Mouse (Mus musculus): ENCODE results near the gene Tfdp2. TPM values are rescaled to one million over a fixed set of nuclear protein-coding genes. Genes with fewer than 3 reads are reported as not detected.

Gene Tfdp2
- polyA plus RNA-seq, 1 experiment from 2014 or later = 16.0 TPM

DNA sequence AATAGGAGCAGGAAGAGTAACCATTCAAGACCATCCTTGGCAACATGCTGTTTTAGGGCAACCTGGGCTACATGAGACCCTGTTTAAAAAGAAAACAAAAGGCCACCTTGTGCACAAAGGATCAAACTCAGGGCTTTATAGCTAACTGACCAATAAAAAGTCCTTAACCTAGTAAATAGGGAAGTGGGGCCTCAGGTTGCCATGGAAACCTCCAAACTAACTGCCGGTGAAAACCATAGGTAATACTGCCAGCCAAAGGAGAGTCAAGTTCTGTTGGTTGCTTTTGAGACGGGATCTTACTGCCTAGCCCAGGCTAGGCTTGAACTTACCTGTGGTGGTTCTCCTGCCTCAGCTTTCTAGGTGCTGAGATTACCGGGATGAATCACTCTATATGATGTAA lies 25.5 kb upstream of the Tfdp2 start:
- H3K36me3 ChIP-seq (ENCODE audit: control insufficient read depth, insufficient read depth, low read length) = no peaks in the 10 kb centered on the region; the same call in 1 of the 2 replicates
- WGBS = 64% methylated on average over 3 of the region's 3 CpGs
- H3K27me3 ChIP-seq (ENCODE audit: control insufficient read depth, insufficient read depth, low read depth, low read length) = no peaks in the 10 kb centered on the region
- H3K4me3 ChIP-seq (ENCODE audit: low read depth, low read length) = no peak overlapping the region
- H3K4me2 ChIP-seq (ENCODE audit: low read length) = no peak overlapping the region
- no peak overlapping the region for H3K9ac ChIP-seq (ENCODE audit: low read depth, low read length)
- ATAC-seq = no peak
- H3K9me3 ChIP-seq (replicated peaks; ENCODE audit: control insufficient read depth, low read length, poor library complexity, severe bottlenecking) = no peaks in the 10 kb centered on the region
- H3K4me1 ChIP-seq (ENCODE audit: control insufficient read depth, insufficient read depth, low read length) = no peaks in the 10 kb centered on the region
- no peak overlapping the region for H3K27ac ChIP-seq (ENCODE audit: low read length)

DNA sequence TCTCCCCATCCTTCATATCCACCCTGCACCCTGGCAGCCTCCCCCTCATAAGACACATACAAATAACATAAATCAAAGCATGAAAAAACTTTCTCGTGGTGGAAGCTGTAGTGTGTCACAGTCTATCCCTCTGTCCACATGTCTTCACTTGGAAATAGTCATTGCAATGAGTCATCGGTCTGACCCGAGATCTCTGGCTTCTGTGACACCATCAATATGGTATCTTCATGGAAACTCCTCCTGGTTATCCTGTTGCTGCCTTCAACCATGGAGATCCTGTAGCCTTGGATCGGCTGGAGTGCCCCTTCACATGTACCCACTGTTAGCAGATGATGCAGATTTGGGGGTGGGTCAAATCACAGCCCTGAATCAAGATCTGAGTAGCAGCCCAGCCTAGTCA lies 11.2 kb upstream of the Tfdp2 start:
- Histone ChIP-seq H3K9me3 (replicated peaks; ENCODE audit: control insufficient read depth, low read length, poor library complexity, severe bottlenecking) (no peaks in the 10 kb centered on the region), H3K4me3 (ENCODE audit: low read depth, low read length) (no peak overlapping the region), H3K36me3 (ENCODE audit: control insufficient read depth, insufficient read depth, low read length) (no peaks in the 10 kb centered on the region), H3K4me1 (ENCODE audit: control insufficient read depth, insufficient read depth, low read length) (no peaks in the 10 kb centered on the region), H3K27ac (ENCODE audit: low read length) (no peak overlapping the region), H3K4me2 (ENCODE audit: low read length) (no peak overlapping the region), H3K27me3 (ENCODE audit: control insufficient read depth, insufficient read depth, low read depth, low read length) (no peaks in the 10 kb centered on the region), H3K9ac (ENCODE audit: low read depth, low read length) (no peak overlapping the region)
- 94% methylated on average over 4 of the region's 4 CpGs for WGBS
- no peak for ATAC-seq

DNA sequence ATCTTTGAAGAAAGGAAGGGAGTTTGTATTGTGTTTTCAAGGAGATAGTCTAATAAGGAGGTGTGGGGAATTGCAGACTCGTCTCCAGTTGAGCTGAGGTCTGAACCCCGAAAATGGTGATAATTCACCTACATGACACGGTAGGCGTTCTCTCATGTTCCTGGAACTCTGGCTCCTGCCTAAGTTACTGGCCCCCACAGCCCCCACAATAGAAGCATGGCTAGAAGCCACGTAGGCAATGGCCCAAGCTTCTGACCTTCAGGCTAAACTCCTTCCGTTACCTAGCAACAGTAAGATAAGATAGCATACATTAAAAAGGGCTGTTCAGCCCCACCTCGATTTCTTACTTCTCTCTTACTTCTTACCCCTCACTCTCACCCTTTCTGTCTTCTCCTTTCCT lies 9.4 kb upstream of the Tfdp2 start:
- Histone ChIP-seq H3K9ac (ENCODE audit: low read depth, low read length) (no peak overlapping the region), H3K4me1 (ENCODE audit: control insufficient read depth, insufficient read depth, low read length) (no peaks in the 10 kb centered on the region), H3K9me3 (replicated peaks; ENCODE audit: control insufficient read depth, low read length, poor library complexity, severe bottlenecking) (no peaks in the 10 kb centered on the region), H3K27ac (ENCODE audit: low read length) (no peak overlapping the region), H3K4me2 (ENCODE audit: low read length) (no peak overlapping the region), H3K4me3 (ENCODE audit: low read depth, low read length) (no peak overlapping the region), H3K36me3 (ENCODE audit: control insufficient read depth, insufficient read depth, low read length) (no peaks in the 10 kb centered on the region), H3K27me3 (ENCODE audit: control insufficient read depth, insufficient read depth, low read depth, low read length) (no peaks in the 10 kb centered on the region)
- ATAC-seq = no peak
- WGBS = 72% methylated on average over 7 of the region's 7 CpGs

DNA sequence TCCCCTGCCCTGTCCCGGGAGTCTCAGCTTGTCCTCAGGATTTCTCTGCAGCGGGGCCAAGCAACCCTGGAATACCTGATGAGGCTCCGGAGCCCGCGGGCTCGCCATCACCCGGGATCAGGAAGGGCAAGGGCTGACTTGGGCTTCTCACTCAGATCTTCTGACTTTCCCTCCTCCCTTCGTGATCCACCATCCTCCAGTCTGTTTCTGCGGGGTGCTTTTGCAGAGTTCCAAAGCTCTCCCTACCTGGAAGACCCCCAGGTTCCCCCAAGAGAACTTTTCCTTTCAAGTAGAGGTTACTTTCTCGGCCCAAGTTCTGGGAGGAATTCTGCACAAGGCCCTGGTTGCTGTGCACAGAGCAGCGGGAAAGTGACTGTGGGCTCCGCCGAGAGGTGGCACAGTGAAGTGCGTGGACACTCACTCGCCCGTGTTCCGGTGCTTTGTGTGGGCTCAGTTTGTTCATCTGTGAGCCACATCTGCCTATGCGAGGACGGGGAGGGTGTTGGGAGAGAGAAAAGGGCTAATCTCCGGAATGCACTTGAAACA lies 634 bp downstream of the Tfdp2 start:
- no peaks in the 10 kb centered on the region for H3K9me3 ChIP-seq (replicated peaks; ENCODE audit: control insufficient read depth, low read length, poor library complexity, severe bottlenecking)
- no peaks in the 10 kb centered on the region for H3K27me3 ChIP-seq (ENCODE audit: control insufficient read depth, insufficient read depth, low read depth, low read length)
- peak overlapping the region; percentile 76 for H3K9ac ChIP-seq (ENCODE audit: low read depth, low read length)
- peak overlapping the region; percentile 92 for H3K4me3 ChIP-seq (ENCODE audit: low read depth, low read length)
- H3K27ac ChIP-seq (ENCODE audit: low read length) = peak overlapping the region; percentile 58; the same call in 1 of the 2 replicates
- peaks cover 14% of the 10 kb centered on the region for H3K4me1 ChIP-seq (ENCODE audit: control insufficient read depth, insufficient read depth, low read length)
- ATAC-seq = peak; percentile 47
- peak overlapping the region; percentile 99 for H3K4me2 ChIP-seq (ENCODE audit: low read length)
- H3K36me3 ChIP-seq (ENCODE audit: control insufficient read depth, insufficient read depth, low read length) = no peaks in the 10 kb centered on the region
- 0% methylated on average over 20 of the region's 20 CpGs for WGBS

DNA sequence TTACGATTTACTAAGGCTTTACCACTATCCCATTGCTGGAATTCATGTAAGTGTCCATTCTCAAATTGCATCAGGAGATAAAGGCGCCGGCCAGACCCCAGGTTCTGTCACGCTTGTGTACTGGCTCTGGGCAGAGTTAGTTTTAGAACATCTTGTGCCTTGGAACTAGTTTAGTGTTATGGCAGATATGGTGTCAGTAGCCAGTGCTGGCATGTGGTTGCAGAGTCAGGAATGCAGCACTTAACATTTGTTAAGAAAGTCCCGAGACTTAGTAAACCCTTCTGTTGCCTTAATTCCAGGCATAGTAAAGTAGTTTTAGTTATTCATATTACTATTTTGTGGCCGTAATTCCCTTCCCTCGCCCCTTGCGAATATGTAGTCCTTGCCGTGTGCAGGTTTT lies 1.7 kb downstream of the Tfdp2 start:
- Histone ChIP-seq H3K9ac (ENCODE audit: low read depth, low read length) (no peak overlapping the region), H3K27me3 (ENCODE audit: control insufficient read depth, insufficient read depth, low read depth, low read length) (no peaks in the 10 kb centered on the region), H3K4me3 (ENCODE audit: low read depth, low read length) (no peak overlapping the region), H3K9me3 (replicated peaks; ENCODE audit: control insufficient read depth, low read length, poor library complexity, severe bottlenecking) (no peaks in the 10 kb centered on the region), H3K4me1 (ENCODE audit: control insufficient read depth, insufficient read depth, low read length) (peaks cover 14% of the 10 kb centered on the region), H3K4me2 (ENCODE audit: low read length) (no peak overlapping the region), H3K36me3 (ENCODE audit: control insufficient read depth, insufficient read depth, low read length) (no peaks in the 10 kb centered on the region), H3K27ac (ENCODE audit: low read length) (no peak overlapping the region)
- 76% methylated on average over 9 of the region's 9 CpGs for WGBS
- ATAC-seq = no peak

DNA sequence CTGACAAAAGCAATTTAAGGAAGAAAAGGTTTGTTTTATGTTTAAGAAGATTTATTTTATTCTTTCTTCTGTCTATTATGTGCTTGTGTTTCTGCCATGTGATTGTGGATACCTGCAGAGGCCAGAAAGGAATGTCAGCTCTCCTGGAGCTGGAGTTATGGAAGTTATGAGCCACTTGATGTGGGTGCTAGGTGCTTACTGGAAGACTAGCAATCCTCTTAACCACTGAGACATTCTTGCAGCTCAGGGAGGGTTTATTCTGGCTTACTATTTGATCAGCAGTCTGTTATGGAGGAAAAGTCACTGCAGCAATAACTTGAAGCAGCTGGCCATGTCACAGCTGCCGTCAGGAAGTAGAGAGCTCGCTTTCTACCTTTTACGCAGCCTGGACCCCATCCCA lies 7.6 kb downstream of the Tfdp2 start:
- Histone ChIP-seq H3K36me3 (ENCODE audit: control insufficient read depth, insufficient read depth, low read length) (no peaks in the 10 kb centered on the region), H3K4me1 (ENCODE audit: control insufficient read depth, insufficient read depth, low read length) (no peaks in the 10 kb centered on the region), H3K27me3 (ENCODE audit: control insufficient read depth, insufficient read depth, low read depth, low read length) (no peaks in the 10 kb centered on the region), H3K27ac (ENCODE audit: low read length) (no peak overlapping the region), H3K4me3 (ENCODE audit: low read depth, low read length) (no peak overlapping the region), H3K9me3 (replicated peaks; ENCODE audit: control insufficient read depth, low read length, poor library complexity, severe bottlenecking) (no peaks in the 10 kb centered on the region), H3K4me2 (ENCODE audit: low read length) (no peak overlapping the region), H3K9ac (ENCODE audit: low read depth, low read length) (no peak overlapping the region)
- WGBS = 90% methylated on average over 3 of the region's 3 CpGs
- no peak for ATAC-seq

DNA sequence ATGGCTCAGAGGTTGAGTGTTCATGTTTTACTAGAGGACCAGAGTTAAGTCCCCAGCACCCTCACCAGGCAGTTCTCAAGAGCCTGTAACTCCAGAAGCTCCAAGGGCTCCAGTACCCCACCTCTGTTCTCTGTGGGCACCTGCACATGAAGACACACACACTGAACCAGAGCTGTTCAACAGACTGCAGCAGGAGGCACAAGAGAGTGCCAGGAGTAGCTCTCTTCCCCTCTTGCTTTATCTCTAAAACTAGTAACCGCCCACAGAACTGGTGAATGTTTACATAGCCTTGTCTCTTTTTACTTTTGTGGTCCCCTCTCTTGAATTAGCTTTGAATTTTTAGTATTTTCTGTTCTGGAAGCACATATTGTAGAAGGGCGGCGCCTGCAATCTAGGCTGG lies 11.4 kb downstream of the Tfdp2 start:
- H3K36me3 ChIP-seq (ENCODE audit: control insufficient read depth, insufficient read depth, low read length) = no peaks in the 10 kb centered on the region
- no peaks in the 10 kb centered on the region for H3K4me1 ChIP-seq (ENCODE audit: control insufficient read depth, insufficient read depth, low read length)
- no peak for ATAC-seq
- no peak overlapping the region for H3K4me3 ChIP-seq (ENCODE audit: low read depth, low read length)
- no peak overlapping the region for H3K9ac ChIP-seq (ENCODE audit: low read depth, low read length)
- H3K4me2 ChIP-seq (ENCODE audit: low read length) = no peak overlapping the region
- no peaks in the 10 kb centered on the region for H3K27me3 ChIP-seq (ENCODE audit: control insufficient read depth, insufficient read depth, low read depth, low read length)
- 97% methylated on average over 3 of the region's 3 CpGs for WGBS
- H3K9me3 ChIP-seq (replicated peaks; ENCODE audit: control insufficient read depth, low read length, poor library complexity, severe bottlenecking) = no peaks in the 10 kb centered on the region
- no peak overlapping the region for H3K27ac ChIP-seq (ENCODE audit: low read length)

DNA sequence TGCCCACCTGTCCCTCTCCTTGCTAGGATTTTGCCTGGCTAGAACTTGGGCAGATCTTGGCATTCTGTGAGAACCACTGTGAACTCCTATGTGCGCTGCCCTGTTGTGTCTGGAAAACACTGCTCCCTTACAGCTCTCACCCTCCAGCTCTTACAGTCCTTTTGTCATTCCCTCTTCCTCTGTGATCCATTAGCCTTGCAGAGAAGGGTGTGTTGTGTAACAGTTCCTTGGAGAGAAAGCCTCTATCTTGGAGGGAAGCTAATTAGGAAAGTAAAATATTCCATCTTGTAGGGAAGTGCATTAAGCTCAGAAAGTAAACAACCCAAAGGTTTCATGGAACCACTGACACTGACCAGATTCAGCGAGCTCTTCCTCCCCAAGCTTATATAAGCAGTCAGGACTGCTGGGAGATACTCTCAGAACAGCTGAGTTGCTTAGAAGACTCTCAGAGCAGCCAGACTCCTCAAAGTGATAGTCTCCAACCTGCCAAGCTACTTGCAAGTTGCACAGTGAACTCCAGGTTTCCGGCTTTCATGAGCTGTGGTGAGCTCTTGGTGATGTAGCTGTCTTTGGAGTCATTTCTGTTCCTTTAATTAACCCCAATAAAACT lies 17.1 kb downstream of the Tfdp2 start:
- no peak overlapping the region for H3K9ac ChIP-seq (ENCODE audit: low read depth, low read length)
- no peak overlapping the region for H3K4me2 ChIP-seq (ENCODE audit: low read length)
- no peak overlapping the region for H3K27ac ChIP-seq (ENCODE audit: low read length)
- ATAC-seq = no peak
- H3K9me3 ChIP-seq (replicated peaks; ENCODE audit: control insufficient read depth, low read length, poor library complexity, severe bottlenecking) = no peaks in the 10 kb centered on the region
- H3K36me3 ChIP-seq (ENCODE audit: control insufficient read depth, insufficient read depth, low read length) = no peaks in the 10 kb centered on the region
- 90% methylated on average over 3 of the region's 3 CpGs for WGBS
- H3K4me1 ChIP-seq (ENCODE audit: control insufficient read depth, insufficient read depth, low read length) = no peaks in the 10 kb centered on the region
- no peaks in the 10 kb centered on the region for H3K27me3 ChIP-seq (ENCODE audit: control insufficient read depth, insufficient read depth, low read depth, low read length)
- no peak overlapping the region for H3K4me3 ChIP-seq (ENCODE audit: low read depth, low read length)

DNA sequence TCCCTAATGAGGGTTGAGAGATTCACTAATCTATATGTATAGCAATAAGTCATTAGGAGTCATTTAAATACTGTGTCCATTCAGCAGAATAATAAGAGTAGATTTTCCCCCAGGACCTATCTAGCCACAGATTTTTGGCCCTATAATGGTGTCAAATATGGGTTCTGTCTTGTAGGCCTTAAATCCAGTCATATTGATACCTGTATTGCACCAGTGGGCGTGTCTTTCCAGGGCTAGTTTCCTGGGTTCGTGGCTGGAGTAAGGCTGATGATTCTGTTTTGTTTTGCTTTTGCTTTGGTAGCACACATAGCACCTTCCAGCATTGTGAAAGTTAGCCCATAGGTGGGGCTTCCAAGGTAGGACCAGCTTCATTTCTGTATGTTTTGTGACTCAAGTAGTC lies 18.1 kb downstream of the Tfdp2 start:
- Histone ChIP-seq H3K9me3 (replicated peaks; ENCODE audit: control insufficient read depth, low read length, poor library complexity, severe bottlenecking) (no peaks in the 10 kb centered on the region), H3K4me1 (ENCODE audit: control insufficient read depth, insufficient read depth, low read length) (no peaks in the 10 kb centered on the region), H3K36me3 (ENCODE audit: control insufficient read depth, insufficient read depth, low read length) (no peaks in the 10 kb centered on the region), H3K9ac (ENCODE audit: low read depth, low read length) (no peak overlapping the region), H3K27me3 (ENCODE audit: control insufficient read depth, insufficient read depth, low read depth, low read length) (no peaks in the 10 kb centered on the region), H3K27ac (ENCODE audit: low read length) (no peak overlapping the region), H3K4me2 (ENCODE audit: low read length) (no peak overlapping the region), H3K4me3 (ENCODE audit: low read depth, low read length) (no peak overlapping the region)
- 94% methylated on average over 2 of the region's 2 CpGs for WGBS
- no peak for ATAC-seq
